Mouse (Mus musculus): ENCODE measurements at regions not wholly inside any gene's neighbourhood (a gene's known extent, or its start where the extent isn't known, plus 50 kb on each side); places are given as distances from the start of the nearest gene placed in this dataset.
"Not testable (repeated sequence)": the region's sequence is repeated elsewhere in the genome, so short reads cannot be mapped to it uniquely, and the experiment has no call there.

GRCm38 (mm10) chr15:26953818-26954385, 58.5 kb upstream of the Fbxl7 start:
- ATAC-seq (replicated peaks; ENCODE audit: low FRiP score, poor library complexity, severe bottlenecking) = no peak

- ATAC-seq (replicated peaks; ENCODE audit: low FRiP score, poor library complexity, severe bottlenecking) = no peak
Observed at GRCm38 (mm10) chr15:26958980-26959379, 63.6 kb upstream of the Fbxl7 start.

DNA sequence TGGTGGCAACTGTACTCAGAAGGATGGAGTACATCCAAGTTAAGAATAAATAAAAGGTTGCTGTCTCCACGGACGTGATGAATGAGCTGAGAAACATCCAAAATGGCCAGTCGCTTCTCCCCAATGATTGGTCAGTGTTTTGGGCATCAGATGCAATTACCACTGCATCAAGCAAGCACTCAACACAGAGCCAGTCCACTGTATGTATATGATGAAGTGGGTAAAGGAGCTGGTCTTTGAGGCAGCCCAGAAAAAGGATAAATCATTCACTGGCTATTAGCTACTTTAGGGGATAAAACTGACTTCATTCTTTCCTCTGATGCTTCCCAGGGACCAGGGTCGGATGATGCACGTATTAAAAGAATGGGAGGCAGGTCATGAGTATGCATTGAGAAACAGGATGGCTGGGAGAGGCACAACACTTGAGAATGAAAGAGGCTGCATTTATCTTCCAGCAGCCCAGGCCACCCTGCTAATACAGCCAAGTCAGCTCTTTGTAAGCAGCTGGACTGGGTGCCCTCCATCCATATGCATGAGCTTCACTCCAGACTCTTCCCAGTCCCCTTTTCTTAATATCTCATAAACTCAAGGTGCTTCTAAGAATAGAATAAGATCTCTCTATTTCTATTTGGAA, 73.1 kb upstream of the Fbxl7 start:
- ATAC-seq (replicated peaks; ENCODE audit: low FRiP score, poor library complexity, severe bottlenecking) = no peak

GRCm38 (mm10) chr15:26970770-26971169, 75.4 kb upstream of the Fbxl7 start:
- no peak for ATAC-seq (replicated peaks; ENCODE audit: low FRiP score, poor library complexity, severe bottlenecking)

- no peak for ATAC-seq (replicated peaks; ENCODE audit: low FRiP score, poor library complexity, severe bottlenecking)
Observed at GRCm38 (mm10) chr15:26993054-26993453, 97.7 kb upstream of the Fbxl7 start.

- no peak for ATAC-seq (replicated peaks; ENCODE audit: low FRiP score, poor library complexity, severe bottlenecking)
Observed at GRCm38 (mm10) chr15:27009069-27009468, 113.7 kb upstream of the Fbxl7 start.

GRCm38 (mm10) chr15:27013906-27014658, 118.7 kb upstream of the Fbxl7 start:
- no peak for ATAC-seq (replicated peaks; ENCODE audit: low FRiP score, poor library complexity, severe bottlenecking)

DNA sequence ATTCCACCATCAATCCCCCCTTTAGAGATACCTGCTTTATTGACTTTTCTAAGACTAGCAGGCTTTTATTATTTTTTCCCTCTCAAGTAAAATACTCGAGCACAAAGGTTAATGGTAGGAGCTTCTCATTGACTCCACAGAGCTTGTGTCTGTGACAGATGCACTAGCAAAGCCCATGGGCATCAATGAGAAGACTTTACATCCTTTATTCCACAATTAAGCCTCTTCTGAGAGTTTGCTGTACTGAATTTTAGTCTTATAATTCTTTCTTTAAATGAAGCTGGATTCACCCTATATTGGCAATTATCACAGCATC, 119.2 kb upstream of the Fbxl7 start:
- ATAC-seq (replicated peaks; ENCODE audit: low FRiP score, poor library complexity, severe bottlenecking) = no peak

DNA sequence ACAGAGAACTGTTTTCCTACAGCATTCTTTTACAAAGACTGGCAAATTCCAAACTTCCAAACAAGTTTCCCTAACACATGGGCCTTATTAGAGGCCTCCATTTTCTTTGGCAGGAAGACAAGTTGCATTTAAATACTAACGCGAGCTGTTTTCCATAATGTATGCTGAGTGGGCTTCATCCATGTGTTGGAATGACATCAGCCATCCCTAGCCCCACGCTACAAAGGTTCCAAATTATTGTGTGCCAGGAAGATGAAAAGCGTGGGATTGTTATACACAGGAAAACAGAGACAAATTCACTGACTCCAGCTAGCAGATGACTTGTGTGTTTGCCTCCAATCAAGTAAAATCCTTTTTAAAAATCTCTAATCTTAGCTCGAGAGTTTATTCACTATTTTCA, 125.1 kb upstream of the Fbxl7 start:
- ATAC-seq (replicated peaks; ENCODE audit: low FRiP score, poor library complexity, severe bottlenecking) = no peak

DNA sequence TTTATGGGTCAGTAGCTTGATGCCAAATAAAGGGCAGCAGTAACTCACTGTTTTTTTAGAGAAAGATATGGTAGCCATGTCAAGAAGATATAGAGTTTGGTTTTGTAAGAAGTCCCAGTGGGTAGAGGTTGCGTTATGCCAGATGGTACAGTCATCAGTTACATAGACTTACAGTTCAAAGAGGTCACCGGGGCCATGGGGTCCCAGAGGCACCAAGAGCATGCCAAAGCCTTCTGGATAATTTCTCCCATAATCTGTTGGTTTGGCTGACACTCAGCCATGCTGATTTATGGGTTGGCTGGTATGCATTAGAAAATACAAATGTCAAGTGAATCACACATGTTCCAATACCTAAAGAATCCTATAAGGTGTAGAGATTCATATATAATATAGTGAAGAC, 137.9 kb upstream of the Fbxl7 start:
- no peak for ATAC-seq (replicated peaks; ENCODE audit: low FRiP score, poor library complexity, severe bottlenecking)

DNA sequence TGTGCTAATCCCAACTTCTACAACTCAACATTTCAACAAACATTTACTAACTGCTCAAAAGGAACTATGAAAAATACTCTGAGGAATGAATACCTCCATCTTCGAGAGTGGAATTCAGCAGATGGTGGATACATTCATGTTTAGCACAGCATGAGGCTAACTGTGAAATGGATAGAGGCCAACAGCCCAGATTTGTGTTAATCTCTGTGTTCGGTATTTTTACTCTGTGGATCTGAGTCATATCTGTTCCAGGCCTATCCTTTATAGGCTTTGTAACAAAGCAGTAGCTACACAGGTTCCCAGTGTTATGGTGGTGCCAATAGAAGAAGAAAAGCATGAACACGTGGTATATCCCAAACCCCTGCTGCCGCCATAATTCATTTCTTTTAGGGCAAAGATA, 148.4 kb upstream of the Fbxl7 start:
- no peak for ATAC-seq (replicated peaks; ENCODE audit: low FRiP score, poor library complexity, severe bottlenecking)

GRCm38 (mm10) chr15:27050673-27051072, 155.3 kb upstream of the Fbxl7 start:
- no peak for ATAC-seq (replicated peaks; ENCODE audit: low FRiP score, poor library complexity, severe bottlenecking)

DNA sequence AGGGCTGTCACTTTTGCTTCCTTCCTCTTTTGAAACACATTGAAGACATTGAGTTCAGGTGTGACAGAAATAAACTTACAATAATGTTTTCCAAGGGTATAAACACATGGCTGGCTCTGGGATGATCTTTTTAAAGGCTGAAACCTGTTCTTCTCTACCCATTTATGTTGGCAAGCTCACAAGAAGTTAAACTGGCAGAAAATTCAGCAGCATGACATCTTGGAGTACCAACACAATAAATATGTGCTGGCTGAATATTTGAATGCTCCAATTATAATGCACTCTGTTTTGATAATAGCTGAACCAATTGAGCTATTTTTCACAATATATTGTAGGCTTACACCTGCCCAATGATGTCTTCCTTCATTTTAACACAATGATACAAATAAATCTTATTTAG, 168.1 kb upstream of the Fbxl7 start:
- no peak for ATAC-seq (replicated peaks; ENCODE audit: low FRiP score, poor library complexity, severe bottlenecking)

DNA sequence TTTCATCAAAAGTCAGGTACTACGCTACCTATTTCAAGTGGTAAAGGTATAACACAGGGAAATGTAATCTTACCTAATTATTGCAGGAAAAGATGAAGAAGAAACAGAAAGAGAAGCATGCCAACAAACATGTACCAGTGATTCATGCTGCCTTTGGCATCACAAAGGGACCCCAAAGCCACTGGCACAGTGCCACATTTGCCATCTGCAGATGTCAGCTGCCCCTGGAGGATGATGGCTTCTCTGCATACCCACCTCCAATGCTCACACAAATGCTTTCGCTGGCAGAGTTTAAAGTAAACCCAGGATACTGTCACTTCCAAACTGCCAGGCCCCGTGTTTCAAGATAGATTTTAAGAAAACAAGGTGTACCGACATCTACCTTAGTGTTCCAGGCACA, 168.6 kb upstream of the Fbxl7 start:
- no peak for ATAC-seq (replicated peaks; ENCODE audit: low FRiP score, poor library complexity, severe bottlenecking)

- no peak for ATAC-seq (replicated peaks; ENCODE audit: low FRiP score, poor library complexity, severe bottlenecking)
Observed at GRCm38 (mm10) chr15:27067691-27068090, 172.3 kb upstream of the Fbxl7 start.

GRCm38 (mm10) chr15:27077926-27078325, 182.5 kb upstream of the Fbxl7 start:
- ATAC-seq (replicated peaks; ENCODE audit: low FRiP score, poor library complexity, severe bottlenecking) = no peak

- no peak for ATAC-seq (replicated peaks; ENCODE audit: low FRiP score, poor library complexity, severe bottlenecking)
Observed at GRCm38 (mm10) chr15:27082826-27083225, 187.4 kb upstream of the Fbxl7 start.

GRCm38 (mm10) chr15:27083596-27083995, 188.2 kb upstream of the Fbxl7 start:
- no peak for ATAC-seq (replicated peaks; ENCODE audit: low FRiP score, poor library complexity, severe bottlenecking)

GRCm38 (mm10) chr15:27089155-27089554, 193.8 kb upstream of the Fbxl7 start:
- no peak for ATAC-seq (replicated peaks; ENCODE audit: low FRiP score, poor library complexity, severe bottlenecking)

- no peak for ATAC-seq (replicated peaks; ENCODE audit: low FRiP score, poor library complexity, severe bottlenecking)
Observed at GRCm38 (mm10) chr15:27094102-27094501, 198.7 kb upstream of the Fbxl7 start.

DNA sequence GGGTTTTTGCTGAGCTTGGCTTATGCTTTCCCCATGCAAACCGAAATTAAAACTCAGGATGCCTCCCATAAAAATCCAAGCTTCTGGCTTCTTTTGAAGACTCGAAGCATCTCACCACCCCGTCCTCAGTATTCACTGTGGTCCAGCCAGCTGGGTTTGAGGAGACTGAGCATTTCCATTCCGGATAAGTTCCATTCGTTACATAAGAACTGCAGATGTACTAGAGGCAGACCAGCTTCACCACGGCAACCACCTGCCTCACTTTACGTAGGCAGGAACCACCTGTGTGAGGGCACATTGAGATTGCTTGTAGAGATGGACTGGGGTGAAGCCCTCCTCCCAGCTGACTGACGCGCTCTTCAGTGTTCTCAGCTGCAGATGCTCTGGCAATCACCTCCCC, 199.9 kb upstream of the Fbxl7 start:
- ATAC-seq (replicated peaks; ENCODE audit: low FRiP score, poor library complexity, severe bottlenecking) = no peak

DNA sequence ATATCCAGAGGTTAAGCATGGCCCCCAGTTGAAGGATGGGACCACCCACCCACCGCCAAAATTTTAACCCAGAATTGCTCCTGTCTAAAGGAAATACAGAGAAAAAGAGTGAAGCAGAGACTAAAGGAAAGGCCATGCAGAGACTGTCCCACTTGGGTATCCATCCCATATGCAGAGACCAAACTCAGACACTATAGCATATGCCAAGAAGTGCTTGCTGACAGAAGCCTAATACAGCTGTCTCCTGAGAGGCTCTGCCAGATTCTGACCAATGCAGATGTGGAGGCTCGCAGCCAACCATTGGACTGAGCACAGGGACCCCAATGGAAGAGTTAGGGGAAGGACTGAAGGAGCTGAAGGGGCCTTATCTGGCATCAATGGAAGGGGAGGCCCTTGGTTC, 206.2 kb upstream of the Fbxl7 start:
- not testable (repeated sequence) for ATAC-seq (replicated peaks; ENCODE audit: low FRiP score, poor library complexity, severe bottlenecking)
